Mouse (Mus musculus): Measurements from ENCODE around the gene Ptger3. TPM values are rescaled to one million over a fixed set of nuclear protein-coding genes. Genes with fewer than 3 reads are reported as not detected.

The Ptger3 gene
- polyA plus RNA-seq, 1 experiment from 2014 or later: 2.0 TPM

DNA sequence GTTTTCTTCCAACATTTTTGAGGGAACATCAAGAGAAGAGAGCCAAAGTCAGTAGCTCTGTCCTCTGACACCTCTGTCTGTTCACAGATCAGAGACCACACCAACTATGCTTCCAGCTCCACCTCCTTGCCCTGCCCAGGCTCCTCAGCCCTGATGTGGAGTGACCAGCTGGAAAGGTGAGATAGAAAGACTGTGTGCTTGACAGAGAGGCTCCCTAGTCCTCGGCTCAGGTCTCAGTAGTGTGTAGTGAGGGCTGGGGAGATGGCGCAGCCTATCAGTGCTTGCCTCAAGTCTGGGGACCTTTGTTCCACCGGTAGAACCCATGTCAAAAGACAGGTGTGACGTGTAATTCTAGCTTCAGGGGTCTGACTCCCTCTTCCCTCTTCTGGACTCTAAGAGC lies 74.9 kb downstream of the Ptger3 start:
- Histone ChIP-seq H3K27ac (ENCODE audit: poor library complexity, severe bottlenecking) (no peak overlapping the region), H3K4me2 (no peak overlapping the region), H3K9ac (no peak overlapping the region), H3K4me1 (replicated peaks) (no peaks in the 10 kb centered on the region), H3K36me3 (no peaks in the 10 kb centered on the region), H3K9me3 (replicated peaks) (no peaks in the 10 kb centered on the region), H3K27me3 (replicated peaks) (no peaks in the 10 kb centered on the region), H3K4me3 (no peak overlapping the region)
- WGBS: 79% methylated on average over 4 of the region's 4 CpGs
- no peak for ATAC-seq (ENCODE audit: insufficient number of reproducible peaks, low FRiP score)

GRCm38 (mm10) chr3:157661622-157662021 lies 94.9 kb downstream of the Ptger3 start:
- no peak overlapping the region for H3K4me2 ChIP-seq
- H3K9ac ChIP-seq: no peak overlapping the region
- H3K36me3 ChIP-seq: no peaks in the 10 kb centered on the region
- H3K4me1 ChIP-seq (replicated peaks): no peaks in the 10 kb centered on the region
- no peak overlapping the region for H3K4me3 ChIP-seq
- no peak overlapping the region for H3K27ac ChIP-seq (ENCODE audit: poor library complexity, severe bottlenecking)
- WGBS: 82% methylated on average over 7 of the region's 7 CpGs
- ATAC-seq (ENCODE audit: insufficient number of reproducible peaks, low FRiP score): no peak
- H3K27me3 ChIP-seq (replicated peaks): no peaks in the 10 kb centered on the region
- H3K9me3 ChIP-seq (replicated peaks): no peaks in the 10 kb centered on the region

DNA sequence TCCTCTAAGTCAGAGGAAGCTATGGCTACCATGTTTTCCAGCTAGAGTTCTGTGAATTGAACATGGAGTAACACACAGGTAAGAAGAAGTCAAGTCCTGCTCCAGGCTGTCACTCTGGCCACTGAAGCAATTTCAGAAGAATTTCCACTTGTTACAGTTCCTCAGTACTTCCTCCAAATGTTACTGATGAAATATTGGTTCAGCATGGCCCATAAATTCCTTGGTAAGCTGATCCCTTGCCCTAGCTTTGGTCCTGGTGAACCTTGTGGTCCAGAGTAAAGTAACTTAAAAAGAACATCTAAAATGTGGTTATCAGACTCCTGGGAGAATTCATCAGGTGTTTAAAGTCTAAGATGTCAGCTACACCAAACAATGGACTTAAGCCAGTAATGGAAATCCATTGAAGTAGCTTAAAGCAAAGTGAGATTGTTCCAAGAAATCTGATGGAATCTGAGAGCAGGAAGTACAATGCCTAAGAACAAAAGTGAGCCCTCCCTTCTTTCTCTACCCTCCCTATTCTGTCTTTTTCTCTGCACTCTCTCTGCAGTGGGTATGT lies 97.9 kb downstream of the Ptger3 start:
- Histone ChIP-seq H3K27ac (ENCODE audit: poor library complexity, severe bottlenecking) (no peak overlapping the region), H3K9me3 (replicated peaks) (no peaks in the 10 kb centered on the region), H3K27me3 (replicated peaks) (no peaks in the 10 kb centered on the region), H3K4me3 (no peak overlapping the region), H3K4me1 (replicated peaks) (no peaks in the 10 kb centered on the region), H3K36me3 (no peaks in the 10 kb centered on the region), H3K9ac (no peak overlapping the region), H3K4me2 (no peak overlapping the region)
- no peak for ATAC-seq (ENCODE audit: insufficient number of reproducible peaks, low FRiP score)

DNA sequence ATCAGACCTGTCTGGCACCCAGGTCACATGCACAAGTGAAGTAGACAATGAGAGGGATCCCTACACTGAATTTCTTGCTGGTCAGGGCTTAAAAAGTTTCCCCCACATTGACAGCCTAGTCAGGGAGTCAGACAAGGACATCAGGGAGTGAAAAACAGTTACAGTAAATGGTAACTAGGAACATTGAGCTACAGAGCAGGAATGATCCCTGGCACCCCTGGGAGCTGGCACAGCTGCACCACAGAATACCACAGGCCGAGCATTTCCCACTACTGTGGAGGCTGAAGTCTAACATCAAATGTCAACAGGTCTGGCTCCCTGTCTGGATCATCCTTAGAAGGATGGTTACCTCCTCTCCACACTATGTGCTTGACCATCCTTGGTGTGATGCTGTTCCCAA lies 98.8 kb downstream of the Ptger3 start:
- H3K4me1 ChIP-seq (replicated peaks): no peaks in the 10 kb centered on the region
- no peak overlapping the region for H3K4me3 ChIP-seq
- H3K9me3 ChIP-seq (replicated peaks): no peaks in the 10 kb centered on the region
- H3K27me3 ChIP-seq (replicated peaks): no peaks in the 10 kb centered on the region
- H3K9ac ChIP-seq: no peak overlapping the region
- ATAC-seq (ENCODE audit: insufficient number of reproducible peaks, low FRiP score): no peak
- 42% methylated on average over 1 of the region's 1 CpGs for WGBS
- H3K27ac ChIP-seq (ENCODE audit: poor library complexity, severe bottlenecking): no peak overlapping the region
- H3K4me2 ChIP-seq: no peak overlapping the region
- H3K36me3 ChIP-seq: no peaks in the 10 kb centered on the region

DNA sequence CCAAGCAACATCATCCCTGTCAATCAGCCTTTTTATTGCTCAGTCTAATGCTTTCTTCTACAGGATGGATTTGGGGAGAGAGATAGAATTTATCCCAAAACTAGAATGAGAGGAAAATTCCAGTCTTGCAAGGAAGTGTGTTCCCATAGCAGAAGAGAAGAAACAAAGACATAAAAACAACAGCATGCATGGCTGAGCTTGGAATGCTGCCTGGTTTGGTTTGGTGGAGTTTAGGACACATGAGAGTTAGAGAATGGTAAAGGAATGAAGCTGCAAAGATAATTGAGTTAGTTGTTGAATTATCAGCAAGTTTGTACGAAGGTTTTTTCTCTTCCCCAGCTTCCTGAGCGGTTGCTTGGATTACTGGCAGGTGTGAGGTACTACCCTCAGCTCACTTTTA lies 99.5 kb downstream of the Ptger3 start:
- no peaks in the 10 kb centered on the region for H3K27me3 ChIP-seq (replicated peaks)

GRCm38 (mm10) chr3:157686105-157686504 lies 119.4 kb downstream of the Ptger3 start:
- Histone ChIP-seq H3K4me1 (replicated peaks) (no peaks in the 10 kb centered on the region), H3K9ac (no peak overlapping the region), H3K9me3 (replicated peaks) (no peaks in the 10 kb centered on the region), H3K4me2 (no peak overlapping the region), H3K27me3 (replicated peaks) (no peaks in the 10 kb centered on the region), H3K36me3 (no peaks in the 10 kb centered on the region), H3K27ac (ENCODE audit: poor library complexity, severe bottlenecking) (no peak overlapping the region), H3K4me3 (no peak overlapping the region)
- no peak for ATAC-seq (ENCODE audit: insufficient number of reproducible peaks, low FRiP score)
- WGBS: 78% methylated on average over 3 of the region's 3 CpGs

More for the DNA sequence above, 99.5 kb downstream of the Ptger3 start:
- Histone ChIP-seq H3K4me3 (no peak overlapping the region), H3K27ac (ENCODE audit: poor library complexity, severe bottlenecking) (no peak overlapping the region), H3K9me3 (replicated peaks) (no peaks in the 10 kb centered on the region), H3K4me2 (no peak overlapping the region), H3K4me1 (replicated peaks) (no peaks in the 10 kb centered on the region), H3K9ac (no peak overlapping the region), H3K36me3 (no peaks in the 10 kb centered on the region)
- 60% methylated on average over 2 of the region's 2 CpGs for WGBS
- ATAC-seq (ENCODE audit: insufficient number of reproducible peaks, low FRiP score): no peak

- Histone ChIP-seq H3K4me2 (no peak overlapping the region), H3K27me3 (replicated peaks) (no peaks in the 10 kb centered on the region), H3K4me1 (replicated peaks) (no peaks in the 10 kb centered on the region), H3K9ac (no peak overlapping the region), H3K4me3 (no peak overlapping the region), H3K9me3 (replicated peaks) (no peaks in the 10 kb centered on the region), H3K27ac (ENCODE audit: poor library complexity, severe bottlenecking) (no peak overlapping the region), H3K36me3 (no peaks in the 10 kb centered on the region)
- ATAC-seq (ENCODE audit: insufficient number of reproducible peaks, low FRiP score): no peak
- whole genome bisulfite sequencing: 40% methylated on average over 6 of the region's 6 CpGs
Measured at GRCm38 (mm10) chr3:157688419-157689162, 121.9 kb downstream of the Ptger3 start.

MicroRNAs encoded within 50 kb of the gene (microRNA counts, 519-probe panel; counts per million panel counts)
- not detected for microRNA mmu-miR-186

Small RNA genes lying within 50 kb of the gene (microRNA-seq; reads per million reads assigned to microRNA genes)
- 339 reads per million, percentile 68 among the genes with 10 or more reads in this experiment for gene Mir186

Other genes starting within 250 kb of the Ptger3 start
- gene Zranb2, start 32.7 kb upstream of the Ptger3 start, polyA plus RNA-seq (2016; fragmentation: Nextera tagmentation; extraction: Ambion mirVana): 88.5 and 89.7 TPM in 2 replicates

All from heart, embryonic 12.5 days (tissue).